Mouse (Mus musculus) monocyte, adult 5-6 weeks (primary cell): ENCODE results near the gene Hspb9. TPM values are rescaled to one million over a fixed set of nuclear protein-coding genes. Genes with fewer than 3 reads are reported as not detected.

Source experiments
- ATAC-seq: fragments of 153-309, 156-312 bp; replicated peaks from 2 replicates; pipeline ENCODE4 v1.8.0; 2017; ENCODE audit warnings: mild to moderate bottlenecking; ENCODE audit not compliant: low TSS enrichment, insufficient number of reproducible peaks, severe bottlenecking, poor library complexity, low FRiP score
- total RNA-seq: library from RNA; stranded (forward); fragments of 200-1000, 200-491, 200-594 nt; gene quantifications from 3 replicates; pipeline ENCODE4 v1.2.3, GENCODE M21; 2017

Hspb9 gene
- total RNA-seq, 1 experiment from 2014 or later: not detected

- ATAC-seq: no peak
These were observed 10.3 kb upstream of the Hspb9 start for GRCm38 (mm10) chr11:100703366-100703765.

DNA sequence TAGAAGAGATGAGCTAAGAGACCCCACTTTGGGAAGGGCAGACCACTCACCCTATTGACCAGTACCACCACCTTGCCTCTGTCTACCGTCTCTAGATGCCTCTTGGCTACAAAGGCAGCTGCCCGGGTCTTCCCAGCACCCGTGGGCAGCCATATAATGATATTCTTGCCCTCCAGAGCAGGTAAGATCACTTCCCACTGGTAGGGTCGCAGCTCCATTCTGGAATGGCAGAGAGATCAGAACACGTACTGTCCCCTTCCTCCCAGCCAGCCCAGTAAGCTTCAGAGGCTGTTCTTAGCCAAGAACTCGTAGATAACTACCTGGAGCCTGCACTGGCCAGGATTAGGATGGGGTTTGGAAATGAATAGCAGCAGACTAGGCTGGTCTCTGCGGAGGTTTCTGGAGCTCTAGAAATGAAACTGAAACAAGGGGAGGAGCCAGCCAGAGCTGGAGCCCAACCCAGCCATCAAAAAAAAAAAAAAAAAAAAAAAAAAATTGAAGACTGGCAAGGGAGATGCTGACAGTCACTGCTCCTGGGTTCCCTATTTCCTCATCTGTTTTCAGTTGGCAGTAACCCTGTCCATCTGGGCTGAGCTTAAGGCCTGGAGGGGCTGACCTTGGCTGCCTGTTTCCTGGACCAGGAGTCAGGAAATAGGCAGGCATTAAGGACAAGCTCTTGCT, 9.7 kb upstream of the Hspb9 start, which contains the start of gene Dhx58:
Gene Dhx58, minus strand, starts transcription at position 421 of the 681 bp plus-strand sequence.
- ATAC-seq: 0 out of 2 replicates have a peak, but pooled peaks have one; percentile 15

DNA sequence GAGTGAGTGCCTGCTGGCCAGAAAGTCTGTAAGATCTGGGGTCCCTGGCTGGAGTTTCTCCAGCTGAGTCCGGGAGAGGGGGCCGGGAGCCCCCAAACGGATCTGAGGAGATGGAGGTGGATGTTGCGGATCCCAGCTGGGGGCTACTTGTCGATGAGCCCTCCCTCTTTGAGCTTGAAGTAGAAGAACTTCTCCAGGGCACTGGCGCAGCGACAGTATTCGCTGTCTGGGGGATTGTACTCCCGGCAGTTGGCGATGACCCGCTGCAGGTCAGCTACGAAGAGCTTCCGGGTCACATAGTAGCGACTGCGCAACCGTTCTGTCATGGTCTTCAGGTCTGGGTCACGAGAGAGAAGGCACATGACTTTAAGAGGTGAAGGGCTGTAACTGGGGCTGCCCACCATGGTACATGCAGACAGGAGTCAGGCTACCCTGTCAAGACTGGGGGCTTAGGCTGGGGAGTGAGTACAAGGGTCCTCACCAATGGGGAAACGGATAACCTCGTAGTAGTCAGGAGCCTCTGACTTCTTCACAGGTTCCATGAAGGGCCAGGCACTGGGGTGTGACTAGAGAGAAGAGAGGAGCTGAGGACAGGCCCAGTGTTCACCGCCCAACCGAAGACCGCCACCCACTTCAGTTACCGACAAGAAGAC, 8.4 kb upstream of the Hspb9 start:
- ATAC-seq: no peak

GRCm38 (mm10) chr11:100709201-100709810, 4.3 kb upstream of the Hspb9 start:
- no peak for ATAC-seq

- no peak for ATAC-seq
These were observed 3.1 kb upstream of the Hspb9 start for GRCm38 (mm10) chr11:100710528-100710927.

DNA sequence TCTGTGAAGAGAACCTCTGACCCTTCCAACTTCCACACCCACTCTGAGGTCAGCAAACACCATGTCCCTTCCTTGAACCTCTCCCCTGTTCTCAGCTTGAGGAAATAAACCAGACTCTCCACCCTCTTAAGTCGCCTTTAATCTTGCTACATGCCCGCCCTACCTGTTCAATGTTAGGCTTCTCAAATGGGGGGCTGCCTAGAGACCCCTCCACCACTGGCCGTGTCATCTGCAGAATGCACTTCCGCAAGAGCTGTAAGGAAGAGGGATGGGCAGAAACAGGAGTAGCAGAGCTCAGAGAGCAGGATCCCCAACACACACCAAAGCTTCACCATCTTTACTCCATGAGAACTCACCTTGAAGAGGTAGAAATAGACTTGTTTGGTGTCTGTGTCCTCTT, 2.7 kb upstream of the Hspb9 start:
- ATAC-seq: no peak

- no peak for ATAC-seq
These were observed 1.7 kb upstream of the Hspb9 start, which contains the start of gene Kat2a for GRCm38 (mm10) chr11:100711783-100712615. Gene Kat2a, minus strand, starts transcription at chr11:100712465.

DNA sequence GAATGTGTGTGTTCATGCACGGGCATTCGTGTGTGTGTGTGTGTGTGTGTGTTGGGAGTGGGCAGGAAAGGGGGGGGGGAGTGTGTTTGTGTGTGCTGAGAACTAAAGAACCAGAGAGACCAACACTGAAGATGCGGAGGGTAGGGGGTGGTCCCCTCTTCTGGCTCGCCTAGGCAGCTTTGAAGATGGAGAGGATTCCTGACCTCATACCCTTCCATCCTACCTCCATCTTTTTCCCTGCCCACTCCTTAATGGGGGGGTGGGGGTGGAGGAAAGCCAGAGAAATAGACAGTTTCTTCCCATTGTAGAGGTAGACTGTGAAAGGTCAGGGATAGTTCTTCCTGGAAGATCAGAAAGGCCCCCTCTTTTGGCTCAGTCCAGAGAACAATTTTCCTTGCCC, 476 bp upstream of the Hspb9 start:
- ATAC-seq: no peak

GRCm38 (mm10) chr11:100714534-100714915, 875 bp downstream of the Hspb9 start:
- ATAC-seq: peak; percentile 60

- no peak for ATAC-seq
These were observed 1.3 kb downstream of the Hspb9 start for GRCm38 (mm10) chr11:100714948-100715347.

DNA sequence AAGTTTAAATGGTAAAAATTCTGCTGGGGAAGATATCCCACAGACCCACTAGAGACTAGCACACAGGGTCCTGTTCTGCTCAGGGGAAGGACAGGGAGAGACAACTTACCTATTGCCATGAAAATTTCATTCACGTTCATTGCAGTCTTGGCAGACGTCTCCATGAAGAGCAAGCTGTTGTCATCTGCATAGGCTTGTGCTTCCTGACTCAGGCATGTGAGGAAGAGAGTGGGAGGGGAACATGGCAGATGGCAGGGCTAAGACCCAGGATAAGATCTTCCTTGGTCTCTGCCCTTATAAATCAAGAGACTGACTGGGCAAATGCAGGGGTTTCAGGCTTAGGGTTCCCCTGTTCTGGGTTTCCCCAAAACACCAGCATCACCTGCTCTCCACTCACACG, 3.0 kb downstream of the Hspb9 start:
- ATAC-seq: no peak

DNA sequence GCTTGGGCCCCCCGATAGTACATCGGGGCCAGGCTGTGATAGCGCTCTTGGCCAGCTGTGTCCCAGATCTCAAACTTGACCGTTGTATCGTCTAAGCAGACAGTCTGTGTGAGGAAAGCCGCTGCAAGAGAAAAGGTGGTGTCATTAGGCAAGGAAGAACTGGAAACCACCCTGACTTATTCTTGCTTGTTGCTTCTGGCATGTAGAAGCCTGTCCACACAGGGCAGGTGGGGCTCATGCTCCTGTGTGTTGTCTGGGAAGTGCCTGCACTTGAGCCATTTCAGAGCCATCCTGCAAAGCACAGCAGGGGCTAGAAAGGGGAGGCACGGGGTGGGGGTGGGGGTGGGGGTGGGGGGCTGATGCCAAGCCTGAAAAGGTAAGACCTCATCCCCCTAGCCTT, 4.8 kb downstream of the Hspb9 start:
- ATAC-seq: no peak

- ATAC-seq: no peak
These were observed 5.2 kb downstream of the Hspb9 start for GRCm38 (mm10) chr11:100718866-100719265.

GRCm38 (mm10) chr11:100719312-100719711, 5.7 kb downstream of the Hspb9 start:
- no peak for ATAC-seq

- no peak for ATAC-seq
These were observed 6.2 kb downstream of the Hspb9 start for GRCm38 (mm10) chr11:100719893-100720292.

- no peak for ATAC-seq
These were observed 6.7 kb downstream of the Hspb9 start for GRCm38 (mm10) chr11:100720345-100720744.

GRCm38 (mm10) chr11:100721254-100721653, 7.6 kb downstream of the Hspb9 start:
- no peak for ATAC-seq

DNA sequence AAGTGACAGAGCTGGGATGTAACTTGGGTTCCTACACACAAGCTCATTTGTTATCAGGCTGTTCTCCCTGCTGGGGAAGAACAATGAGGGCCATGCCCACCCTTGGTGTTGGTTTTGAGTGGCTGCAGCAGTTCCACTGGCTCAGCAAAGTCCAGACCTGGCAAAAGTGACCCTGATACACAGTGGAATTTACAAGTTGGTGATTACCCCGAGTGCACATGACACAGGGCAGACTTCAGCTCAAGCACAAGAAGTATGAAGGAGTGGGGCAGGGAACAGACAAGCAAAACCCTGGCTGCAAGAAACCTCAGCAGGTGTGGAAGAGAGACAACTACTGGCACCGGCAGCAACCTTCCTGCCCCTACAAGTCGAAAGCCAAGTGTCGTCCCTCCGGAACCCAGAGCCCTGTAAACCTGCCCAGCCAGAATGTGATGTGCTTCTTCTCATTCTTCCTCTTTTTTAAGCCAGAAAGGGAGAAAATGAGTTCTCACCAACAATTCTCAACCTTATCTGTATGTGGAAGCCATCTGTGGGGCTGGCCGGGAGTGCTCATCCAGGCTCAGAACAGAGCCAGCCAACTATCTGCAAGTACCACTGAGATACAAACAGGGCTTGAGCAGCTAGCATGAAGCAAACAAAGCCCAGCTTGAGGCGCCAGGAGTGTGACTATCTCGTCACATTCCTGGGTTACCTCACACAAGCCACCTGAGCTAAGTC, 8.3 kb downstream of the Hspb9 start:
- no peak for ATAC-seq
